ENCODE assay signal across 12 mouse cellular contexts in genomic region chr13:119339762-119340161, GRCm38 (mm10).
A peak's percentile ranks its signal among the peaks of the same experiment; 100 is the strongest.
DNase-seq lines count a peak whose midpoint lies in the region; TF ChIP-seq lines count a peak whose summit lies in the region.
"Had no signal": no experiment of that assay in that cellular context is flagged by ENCODE, and none has a peak within 500 bp of the region (broad histone marks: within the 10 kb centered on the region; RNA-seq: fewer than 3 reads in every experiment).

No protein-coding gene starts in this region.

- TF ChIP-seq POLR2A in cerebellum, adult 2 months (IDR thresholded peaks at IDR 0.05; ENCODE audit: borderline replicate concordance, insufficient read depth, low read length): no peak
- no peak for TF ChIP-seq POLR2A in lung, adult 2 months (IDR thresholded peaks at IDR 0.05; ENCODE audit: borderline replicate concordance, extremely low read depth, low read depth, low read length)

- H3K27me3 ChIP-seq in cerebellum, adult 2 months (ENCODE audit: control insufficient read depth, insufficient read depth, low read length): no peaks in the 10 kb centered on the region
- H3K27me3 ChIP-seq: neural tube, embryonic 15.5 days had no signal

- 31% methylated on average over 11 of the region's 11 CpGs for WGBS in cerebellum, adult 2 months
- 81% methylated on average over 11 of the region's 11 CpGs for WGBS in lung, adult 2 months

- H3K4me3 ChIP-seq in cerebellum, adult 2 months (replicated peaks; ENCODE audit: insufficient read depth, low read depth, low read length): no peak overlapping the region
- H3K4me3 ChIP-seq in lung, adult 2 months (replicated peaks; ENCODE audit: extremely low read depth, low read depth, low read length): no peak overlapping the region
- H3K4me3 ChIP-seq in layer of hippocampus, adult 2 months: no peak overlapping the region
- H3K4me3 ChIP-seq: neural tube, embryonic 15.5 days had no signal

- intact Hi-C loops in heart, postnatal 36 days (cut with DNase I): no loop called here

- no peak overlapping the region for H3K27ac ChIP-seq in cerebellum, adult 2 months (ENCODE audit: insufficient read depth, low read length)
- no peak overlapping the region for H3K27ac ChIP-seq in layer of hippocampus, adult 2 months
- H3K27ac ChIP-seq: neural tube, embryonic 15.5 days had no signal

- DNase-seq in cerebellum, adult 2 months: peak; percentile 13 to 21
- no peak for DNase-seq in cerebellum, adult 8-10 months
- DNase-seq in lung, adult 18-20 months: peak; percentile 12 to 42
- no peak for DNase-seq in lung, adult 2 months
- DNase-seq in heart, postnatal 36 days: peak; percentile 76
- peak; percentile 85 for DNase-seq in skeletal muscle tissue, adult 2 months (ENCODE audit: low read depth, low spot score)
- DNase-seq in thymus, postnatal 14 days: no peak
- no peak for DNase-seq in layer of hippocampus, adult 2 months (ENCODE audit: low spot score in 2 of 2)
- DNase-seq: forebrain, postnatal 0 days; spleen, adult 18-20 months; thymus, adult 18-20 months had no signal

- TF ChIP-seq CTCF in cerebellum, adult 2 months (IDR thresholded peaks at IDR 0.05; ENCODE audit: borderline replicate concordance, insufficient read depth, low read depth, low read length): no peak
- TF ChIP-seq CTCF in lung, adult 2 months (IDR thresholded peaks at IDR 0.05; ENCODE audit: insufficient read depth, low read length): no peak
- TF ChIP-seq CTCF in layer of hippocampus, adult 2 months (conservative IDR thresholded peaks at IDR 0.05): no peak

- peaks cover 2% of the 10 kb centered on the region; the same call in 1 of the 2 replicates for H3K4me1 ChIP-seq in cerebellum, adult 2 months (ENCODE audit: control insufficient read depth, insufficient read depth, low read length)
- no peaks in the 10 kb centered on the region for H3K4me1 ChIP-seq in lung, adult 2 months (ENCODE audit: control insufficient read depth, insufficient read depth, low read length)
- H3K4me1 ChIP-seq: neural tube, embryonic 15.5 days had no signal

Comparison
In these comparisons a context has a peak if more than half of its experiments do, and no peak if none do; other contexts are left out.
1. DNase-seq: peak in cerebellum, adult 2 months (2 of 2), lung, adult 18-20 months (2 of 2), heart, postnatal 36 days (2 of 2) and skeletal muscle tissue, adult 2 months (single experiment); none in cerebellum, adult 8-10 months (single experiment), lung, adult 2 months (single experiment), thymus, postnatal 14 days (single experiment) and layer of hippocampus, adult 2 months (0 of 2).